Mouse (Mus musculus): ENCODE measurements around the gene Ndufs3.
A peak's percentile ranks its signal among the peaks of the same experiment; 100 is the strongest.

Gene Ndufs3

GRCm38 (mm10) chr2:90904076-90904855 lies at the start of gene Ndufs3, which contains the start of gene Kbtbd4:
Gene Ndufs3 (minus strand): TSS chr2:90904827.
Gene Kbtbd4 (plus strand): TSS chr2:90904740.
- DNase-seq (ENCODE audit: low spot score in 2 of 2) = peak; percentile 84 to 90

GRCm38 (mm10) chr2:90953461-90953860 lies 48.8 kb upstream of the Ndufs3 start:
- no peak for DNase-seq (ENCODE audit: low spot score in 2 of 2)

- DNase-seq (ENCODE audit: low spot score in 2 of 2) = no peak
These were observed 46.1 kb upstream of the Ndufs3 start for GRCm38 (mm10) chr2:90950582-90951194.

- no peak for DNase-seq (ENCODE audit: low spot score in 2 of 2)
These were observed 45.5 kb upstream of the Ndufs3 start for GRCm38 (mm10) chr2:90950149-90950548.

DNA sequence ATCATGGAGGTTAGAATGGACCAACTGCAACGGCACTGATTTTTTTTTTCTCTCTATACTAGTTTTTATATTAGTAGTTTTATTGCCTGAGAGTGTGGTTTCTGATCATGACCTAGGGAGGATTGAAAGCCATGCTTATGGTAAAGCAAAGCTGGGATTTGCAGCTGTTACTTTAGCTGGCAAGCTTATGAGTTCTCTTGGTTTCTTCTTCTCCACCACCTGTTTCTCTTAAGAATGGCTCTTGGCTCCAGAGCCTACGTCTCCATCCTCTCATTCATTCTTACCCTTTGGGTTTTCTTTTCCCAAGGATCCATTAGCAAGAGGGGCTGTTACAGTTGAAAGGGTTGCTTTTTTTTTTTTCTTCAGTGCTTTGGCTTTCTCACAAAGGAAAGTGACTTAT lies 37.1 kb upstream of the Ndufs3 start:
- no peak for DNase-seq (ENCODE audit: low spot score in 2 of 2)

DNA sequence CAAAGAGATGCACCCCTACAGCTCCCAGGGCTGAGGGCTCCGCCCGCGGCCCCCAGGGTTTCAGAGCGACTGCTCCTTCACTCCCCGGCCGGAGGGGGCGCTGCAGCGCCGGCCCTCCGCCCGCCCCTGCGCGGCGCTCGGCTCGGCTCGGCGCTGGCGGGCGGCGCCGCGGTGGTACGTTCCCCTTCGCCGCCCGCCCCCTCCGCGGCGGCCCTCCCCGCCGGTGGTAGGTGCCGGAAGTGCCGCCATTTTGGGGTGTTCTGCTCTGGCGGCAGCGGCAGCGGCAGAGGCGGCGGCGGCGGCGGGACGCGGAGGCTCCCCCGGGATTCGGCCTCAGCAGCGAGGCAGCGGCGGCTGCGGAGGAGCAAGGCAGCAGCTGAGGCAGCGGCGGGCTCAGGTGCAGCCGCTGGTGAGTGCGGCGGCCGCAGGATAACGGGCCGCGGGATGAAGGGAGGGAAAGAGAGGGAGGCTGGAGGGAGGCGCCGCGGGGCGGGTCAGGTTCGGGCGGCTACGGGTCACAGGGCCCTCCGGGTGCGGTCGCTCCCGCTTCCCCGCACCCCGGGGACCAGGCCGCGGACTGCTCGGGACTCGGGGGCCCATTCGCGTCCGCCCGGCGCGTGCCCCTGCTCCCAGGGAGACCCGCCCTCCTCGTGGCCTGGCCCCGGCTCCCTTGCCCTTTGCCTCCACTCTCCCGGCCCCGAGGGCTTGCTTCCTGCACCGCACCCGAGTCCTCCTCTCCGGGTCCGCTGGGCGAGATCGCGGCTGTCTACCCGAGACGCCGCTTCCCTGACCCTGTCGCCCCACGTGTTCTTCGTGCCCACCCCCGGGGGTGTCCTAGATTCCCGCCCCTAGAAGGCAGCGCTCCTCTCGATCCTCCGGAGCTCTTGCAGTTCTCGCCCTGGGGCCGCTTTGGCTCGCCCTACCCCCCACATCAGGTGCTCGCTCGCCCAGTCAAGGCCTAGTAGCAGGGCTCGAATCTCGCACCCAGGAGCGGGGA lies 35.9 kb upstream of the Ndufs3 start, which contains the start of gene Celf1:
Celf1 (plus strand) TSS at position 150 of the 997 bp plus-strand sequence.
- peak; percentile 85 to 86 for DNase-seq (ENCODE audit: low spot score in 2 of 2)

- DNase-seq (ENCODE audit: low spot score in 2 of 2) = peak in 1 of 2 experiments; percentile 9
These were observed 35.1 kb upstream of the Ndufs3 start for GRCm38 (mm10) chr2:90939750-90940149.

DNA sequence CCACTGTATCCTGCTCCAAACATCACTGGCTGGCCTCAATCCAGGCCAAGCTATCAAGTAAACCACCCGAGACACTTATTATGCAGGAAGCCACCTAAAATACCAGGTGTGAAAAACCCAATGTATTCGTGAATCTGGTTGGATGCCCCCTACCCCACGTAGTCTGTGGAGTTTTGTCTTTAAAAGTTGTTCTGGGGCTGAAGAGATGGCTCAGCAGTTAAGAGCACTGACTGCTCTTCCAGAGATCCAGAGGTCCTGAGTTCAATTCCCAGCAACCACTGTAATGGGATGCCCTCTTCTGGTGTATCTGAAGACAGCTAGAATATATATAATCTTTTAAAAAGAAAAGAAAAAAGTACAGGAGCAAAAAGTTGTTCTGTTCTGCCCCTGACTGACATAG lies 33.7 kb upstream of the Ndufs3 start:
- DNase-seq (ENCODE audit: low spot score in 2 of 2) = no peak

DNA sequence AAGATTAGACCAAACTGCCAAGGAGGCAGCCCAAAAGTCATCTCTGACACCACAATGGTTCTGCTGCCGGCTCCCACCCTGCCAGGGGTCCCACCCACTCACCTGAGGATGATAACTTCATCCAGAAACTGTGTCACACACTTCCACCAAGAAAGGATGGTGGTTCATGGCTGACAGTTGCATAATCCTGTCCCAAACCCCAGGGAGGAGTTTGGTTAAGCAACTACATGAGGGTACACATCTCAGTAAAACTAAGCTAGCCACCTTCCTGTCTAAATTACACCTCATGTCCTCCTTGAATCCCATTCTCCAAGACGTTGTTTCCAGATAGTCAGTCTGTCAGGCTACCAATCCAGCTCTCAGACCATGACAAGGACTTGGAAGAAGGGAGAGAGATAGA lies 27.6 kb upstream of the Ndufs3 start:
- no peak for DNase-seq (ENCODE audit: low spot score in 2 of 2)

DNA sequence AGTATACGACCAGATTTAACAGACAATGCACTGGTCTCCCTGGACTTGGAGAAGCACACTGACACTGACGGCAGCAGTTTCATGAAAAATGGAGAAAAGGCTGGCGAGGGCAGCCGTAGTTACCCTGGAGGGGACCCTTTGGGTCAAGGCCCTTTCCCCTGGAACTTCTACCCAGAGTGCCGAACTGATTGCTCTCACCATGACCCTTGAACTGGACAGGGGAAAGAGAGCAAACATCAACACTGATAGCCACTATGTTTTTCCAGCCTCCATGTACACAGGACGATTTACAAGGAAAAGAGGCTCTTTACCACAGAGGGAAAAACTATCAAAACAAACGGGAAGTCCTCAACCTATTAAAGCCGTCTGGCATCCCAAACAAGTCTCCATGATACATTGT lies 27.2 kb upstream of the Ndufs3 start:
- no peak for DNase-seq (ENCODE audit: low spot score in 2 of 2)

- no peak for DNase-seq (ENCODE audit: low spot score in 2 of 2)
These were observed 23.9 kb upstream of the Ndufs3 start for GRCm38 (mm10) chr2:90928566-90928965.

DNA sequence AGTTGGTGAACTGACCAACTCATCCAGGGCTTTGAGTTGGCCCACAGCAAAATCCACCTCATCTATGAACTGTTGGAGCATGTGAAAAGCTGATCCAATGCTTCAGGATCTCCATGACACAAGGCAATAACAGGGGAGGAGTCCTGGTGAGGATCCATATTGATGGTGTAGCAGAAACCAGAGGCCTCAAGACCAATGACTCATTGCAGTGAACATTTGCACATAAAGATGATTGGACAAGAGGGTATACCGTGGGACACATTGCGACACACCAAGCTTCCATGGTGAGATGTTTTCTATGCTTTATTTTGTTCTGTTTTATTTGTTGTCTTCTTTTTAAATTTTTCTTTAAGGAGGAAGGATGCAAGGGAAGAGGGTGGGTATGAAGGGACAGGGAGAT lies 18.0 kb upstream of the Ndufs3 start:
- no peak for DNase-seq (ENCODE audit: low spot score in 2 of 2)

GRCm38 (mm10) chr2:90921178-90921577 lies 16.6 kb upstream of the Ndufs3 start:
- DNase-seq (ENCODE audit: low spot score in 2 of 2) = no peak

- no peak for DNase-seq (ENCODE audit: low spot score in 2 of 2)
These were observed 13.5 kb upstream of the Ndufs3 start for GRCm38 (mm10) chr2:90917999-90918698.

- peak; percentile 48 for DNase-seq (ENCODE audit: low spot score in 2 of 2)
These were observed 12.8 kb upstream of the Ndufs3 start for GRCm38 (mm10) chr2:90917233-90917998.

GRCm38 (mm10) chr2:90916560-90917232 lies 12.1 kb upstream of the Ndufs3 start:
- peak in 1 of 2 experiments; percentile 4 for DNase-seq (ENCODE audit: low spot score in 2 of 2)

DNA sequence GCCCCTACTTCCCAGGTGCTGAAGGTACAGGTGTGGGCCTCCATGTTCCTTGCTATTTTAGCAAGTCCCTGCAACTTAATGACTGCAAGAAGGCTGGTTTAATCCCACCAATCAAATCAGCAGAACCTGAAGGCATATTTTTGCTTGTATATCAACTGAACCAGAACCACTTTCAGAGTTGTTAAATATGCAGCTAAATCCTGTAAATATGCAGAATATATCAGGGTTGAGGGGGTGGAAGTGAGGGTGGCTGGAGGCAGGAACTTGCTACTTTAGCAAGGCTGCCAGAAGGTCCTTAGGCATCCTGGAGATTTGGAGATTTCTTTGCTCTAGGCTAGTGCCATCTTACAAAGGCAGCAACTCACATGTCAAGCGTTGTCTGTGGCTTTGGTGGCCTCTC lies 10.9 kb upstream of the Ndufs3 start:
- no peak for DNase-seq (ENCODE audit: low spot score in 2 of 2)

GRCm38 (mm10) chr2:90913671-90914070 lies 9.0 kb upstream of the Ndufs3 start:
- DNase-seq (ENCODE audit: low spot score in 2 of 2) = no peak

DNA sequence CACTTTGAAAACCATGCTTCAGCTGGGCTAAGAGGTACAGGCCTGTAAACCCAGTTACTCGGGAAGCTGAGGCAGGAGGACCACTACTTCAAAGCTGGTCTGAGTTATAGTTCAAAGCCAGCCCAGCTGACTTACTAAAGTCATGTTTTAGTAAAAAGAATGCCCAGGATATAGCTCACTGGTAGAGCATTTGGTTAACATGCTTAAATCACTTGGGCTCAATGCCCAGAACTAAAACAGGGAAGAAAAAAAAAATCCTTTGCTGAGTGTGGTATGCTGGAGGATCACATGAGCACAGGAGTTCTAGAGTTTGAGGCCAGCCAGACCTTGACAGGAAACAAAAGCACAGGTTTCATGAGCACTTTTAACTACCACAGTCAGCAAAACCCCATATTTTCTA lies 7.0 kb upstream of the Ndufs3 start:
- no peak for DNase-seq (ENCODE audit: low spot score in 2 of 2)

DNA sequence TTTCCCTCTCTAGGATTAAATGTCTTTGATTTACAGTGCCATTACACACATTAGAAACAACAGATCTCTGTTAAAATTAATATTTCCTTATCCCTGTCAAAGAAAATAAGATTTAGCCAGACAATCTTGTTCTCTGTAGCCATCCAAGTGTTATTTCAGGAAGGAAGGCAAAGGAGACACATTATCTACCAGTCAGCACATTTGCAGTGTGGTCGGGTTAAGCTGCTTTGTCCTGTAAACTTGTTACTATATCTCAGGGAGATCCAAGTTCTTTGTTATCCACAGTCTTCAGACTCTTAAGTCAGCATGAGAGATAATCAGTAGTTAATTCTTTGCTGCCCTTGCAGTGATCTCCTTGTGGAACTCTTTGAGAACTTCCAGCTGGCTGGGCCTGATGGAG lies 6.2 kb upstream of the Ndufs3 start:
- no peak for DNase-seq (ENCODE audit: low spot score in 2 of 2)
